Comparison of ENCODE assay signal across 12 mouse cellular contexts in genomic region chr12:105267076-105267475, GRCm38 (mm10).
"Had no signal": no experiment of that assay in that cellular context is flagged by ENCODE, and none has a peak within 500 bp of the region (broad histone marks: within the 10 kb centered on the region; RNA-seq: fewer than 3 reads in every experiment).

No protein-coding gene starts in this region.

- DNase-seq: retina, postnatal 1 day; right cerebral cortex, adult 18-20 months; right cerebral cortex, postnatal 14 days; right cerebral cortex, postnatal 25 days; right cerebral cortex, postnatal 4 days; spleen, adult 18-20 months; thymus, adult 18-20 months; thymus, adult 2 months; thymus, postnatal 14 days; thymus, postnatal 25 days; thymus, postnatal 36 days; thymus, postnatal 4 days had no signal
